Mouse (Mus musculus): ENCODE data around the gene Raly.

DNA sequence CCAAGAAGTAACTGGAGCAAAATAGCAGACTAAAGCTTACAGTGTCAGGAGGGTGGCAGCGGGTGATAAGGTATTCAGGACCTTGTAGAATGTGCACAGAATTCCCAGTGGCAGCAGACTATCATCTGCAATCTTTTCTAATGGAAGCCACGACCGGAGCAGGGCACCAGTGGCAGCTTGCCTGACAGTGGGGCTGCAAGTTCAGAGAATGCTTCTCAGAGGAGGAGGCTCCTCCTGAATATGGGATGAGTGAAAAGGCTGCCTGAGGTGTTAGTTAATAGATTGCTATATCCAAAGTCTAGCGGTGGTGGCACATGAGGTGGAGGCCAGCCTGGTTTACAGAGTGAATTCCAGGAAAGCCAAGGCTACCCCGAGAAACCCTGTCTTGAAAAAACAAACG lies 1.5 kb upstream of the Raly start:
- TF ChIP-seq CTCF (conservative IDR thresholded peaks at IDR 0.05 in 1 of 2, IDR thresholded peaks at IDR 0.05 in 1 of 2; ENCODE audit: low read depth in 2 of 2, low read length in 2 of 2): no peak
- TF ChIP-seq HCFC1 (IDR thresholded peaks at IDR 0.05; ENCODE audit: low read depth, low read length): no peak
- no peak for TF ChIP-seq USF1 (IDR thresholded peaks at IDR 0.05; ENCODE audit: low read depth, low read length)
- no peak for TF ChIP-seq RAD21 (IDR thresholded peaks at IDR 0.05; ENCODE audit: low read depth, low read length)
- TF ChIP-seq UBTF (IDR thresholded peaks at IDR 0.05; ENCODE audit: low read depth, low read length): no peak
